Mouse (Mus musculus): ENCODE results near the gene Znrd1as.
A peak's percentile ranks its signal among the peaks of the same experiment; 100 is the strongest.

The Znrd1as gene

GRCm38 (mm10) chr17:36997033-36997735 is 38.8 kb downstream of the Znrd1as start:
- peak; percentile 89 for DNase-seq (ENCODE audit: low spot score)

- DNase-seq (ENCODE audit: low spot score): no peak
These were observed 40.1 kb downstream of the Znrd1as start for GRCm38 (mm10) chr17:36998477-36998876.

GRCm38 (mm10) chr17:37000863-37001262 is 42.5 kb downstream of the Znrd1as start, which contains the start of gene Zfp57:
Gene Zfp57, plus strand, starts transcription at chr17:37001163.
- no peak for DNase-seq (ENCODE audit: low spot score)

- DNase-seq (ENCODE audit: low spot score): peak; percentile 74
These were observed 44.3 kb downstream of the Znrd1as start for GRCm38 (mm10) chr17:37002364-37003330.

GRCm38 (mm10) chr17:37003366-37003765 is 45.0 kb downstream of the Znrd1as start:
- no peak for DNase-seq (ENCODE audit: low spot score)

- no peak for DNase-seq (ENCODE audit: low spot score)
These were observed 49.8 kb downstream of the Znrd1as start for GRCm38 (mm10) chr17:37008161-37008560.

- no peak for DNase-seq (ENCODE audit: low spot score)
These were observed 51.2 kb downstream of the Znrd1as start for GRCm38 (mm10) chr17:37009460-37010042.

- no peak for DNase-seq (ENCODE audit: low spot score)
These were observed 53.3 kb downstream of the Znrd1as start for GRCm38 (mm10) chr17:37011719-37012118.

- no peak for DNase-seq (ENCODE audit: low spot score)
These were observed 53.7 kb downstream of the Znrd1as start for GRCm38 (mm10) chr17:37012141-37012540.
